Mouse (Mus musculus): Measurements from ENCODE around the gene Inka2. TPM values are rescaled to one million over a fixed set of nuclear protein-coding genes. Genes with fewer than 3 reads are reported as not detected.

The Inka2 gene
- total RNA-seq (2023), result 1 to 10 TPM; 2.2 to 2.5 TPM

GRCm38 (mm10) chr3:105704031-105705008, at the start of gene Inka2:
Gene Inka2, plus strand, starts transcription at chr3:105704599.

GRCm38 (mm10) chr3:105687324-105688060, 16.9 kb upstream of the Inka2 start, which contains the start of gene Ddx20:
Gene Ddx20, minus strand, starts transcription at chr3:105687574.

Other genes with a start within 250 kb of the Inka2 start
- gene Ddx20, start 17.0 kb upstream of the Inka2 start, total RNA-seq (2023), result 10 to 100 TPM; 30.1 TPM
- gene Rap1a, start 96.7 kb downstream of the Inka2 start, total RNA-seq (2023), result 100 to 1,000 TPM; 119 to 129 TPM
- gene Adora3, start 166.3 kb downstream of the Inka2 start, total RNA-seq (2023), result not detected
- gene Tmigd3, start 166.3 kb downstream of the Inka2 start, total RNA-seq (2023), result not detected
- gene I830077J02Rik, start 228.1 kb downstream of the Inka2 start, total RNA-seq (2023), result 1 to 10 TPM; 1.5 to 2.5 TPM